Mouse (Mus musculus): ENCODE measurements around the gene Zcchc10.

GRCm38 (mm10) chr11:53331121-53331520 is 6.6 kb downstream of the Zcchc10 start:
- TF ChIP-seq CTCF (IDR thresholded peaks at IDR 0.05; ENCODE audit: low read depth, low read length) (no peak), POLR2A (IDR thresholded peaks at IDR 0.05; ENCODE audit: borderline replicate concordance, low read depth, low read length) (no peak)

All from bone marrow macrophage, adult 2 months (primary cell).